Mouse (Mus musculus) lung, postnatal 0 days (tissue): ENCODE data around the gene Pcnx2. TPM values are rescaled to one million over a fixed set of nuclear protein-coding genes. Genes with fewer than 3 reads are reported as not detected.

Source experiments
- ATAC-seq: fragments of 200-750 bp; cut with Nextera tagmentation; 2 replicates; pipeline ENCODE4 v1.8.0; 2017; ENCODE audit warnings: moderate library complexity
- DNase-seq: peaks from one replicate; pipeline ENCODE4 v3.0.0-alpha.2; 2016; ENCODE audit warnings: low spot score
- H3K27ac ChIP-seq: fragments of 300-500 bp; sonication (generic); 2 replicates; pipeline ENCODE4 v1.5.1; 2014; ENCODE audit warnings: antibody characterized with exemption, mild to moderate bottlenecking, low read length, mixed read lengths
- H3K27me3 ChIP-seq: fragments of 300-500 bp; sonication (generic); replicated peaks from 2 replicates; pipeline ENCODE4 v1.6.1; 2014; ENCODE audit warnings: low read length, mixed read lengths; ENCODE audit not compliant: insufficient read depth
- H3K36me3 ChIP-seq: fragments of 300-500 bp; sonication (generic); 2 replicates; pipeline ENCODE4 v1.6.1; 2014; ENCODE audit warnings: low read length, mixed read lengths; ENCODE audit not compliant: insufficient read depth
- H3K4me1 ChIP-seq: fragments of 300-500 bp; sonication (generic); 2 replicates; pipeline ENCODE4 v1.6.1; 2014; ENCODE audit warnings: antibody characterized with exemption, low read depth, low read length, mixed read lengths; ENCODE audit not compliant: insufficient read depth
- H3K4me2 ChIP-seq: fragments of 300-500 bp; sonication (generic); replicated peaks from 2 replicates; pipeline ENCODE4 v1.6.1; 2014; ENCODE audit warnings: low read depth, mild to moderate bottlenecking, low read length, moderate library complexity, mixed read lengths
- H3K4me3 ChIP-seq: fragments of 300-500 bp; sonication (generic); 2 replicates; pipeline ENCODE4 v1.5.1; 2014; ENCODE audit warnings: low read depth, low read length
- H3K9ac ChIP-seq: fragments of 300-500 bp; sonication (generic); replicated peaks from 2 replicates; pipeline ENCODE4 v1.6.1; 2014; ENCODE audit warnings: low read depth, mild to moderate bottlenecking
- H3K9me3 ChIP-seq: fragments of 300-500 bp; sonication (generic); 2 replicates; pipeline ENCODE4 v1.6.1; 2016; ENCODE audit warnings: low read length, mixed read lengths
- CTCF ChIP-seq: IDR thresholded peaks from 2 replicates; pipeline ENCODE4 v1.5.1; 2016; ENCODE audit warnings: antibody characterized with exemption, mild to moderate bottlenecking
- EP300 ChIP-seq: IDR thresholded peaks from 2 replicates; pipeline ENCODE4 v1.6.1; 2016; ENCODE audit warnings: antibody characterized with exemption, mild to moderate bottlenecking, control low read depth
- WGBS: fragments of 180-500 bp; shearing (Covaris S2); extraction: QIAGEN DNeasy Blood & Tissue Kit; methylation state at CpG from one replicate; pipeline ENCODE4 v1.1.7; 2014; 5-methylcytosine and 5-hydroxymethylcytosine counted together
- polyA plus RNA-seq: library from polyadenylated mRNA; unstranded; fragments of >200 nt; fragmentation: Nextera tagmentation; extraction: Ambion mirVana; gene quantifications from 2 replicates; pipeline ENCODE4 v1.2.1, GENCODE M21; 2015

Gene Pcnx2
- polyA plus RNA-seq, 1 experiment from 2014 or later = 0.18 TPM

DNA sequence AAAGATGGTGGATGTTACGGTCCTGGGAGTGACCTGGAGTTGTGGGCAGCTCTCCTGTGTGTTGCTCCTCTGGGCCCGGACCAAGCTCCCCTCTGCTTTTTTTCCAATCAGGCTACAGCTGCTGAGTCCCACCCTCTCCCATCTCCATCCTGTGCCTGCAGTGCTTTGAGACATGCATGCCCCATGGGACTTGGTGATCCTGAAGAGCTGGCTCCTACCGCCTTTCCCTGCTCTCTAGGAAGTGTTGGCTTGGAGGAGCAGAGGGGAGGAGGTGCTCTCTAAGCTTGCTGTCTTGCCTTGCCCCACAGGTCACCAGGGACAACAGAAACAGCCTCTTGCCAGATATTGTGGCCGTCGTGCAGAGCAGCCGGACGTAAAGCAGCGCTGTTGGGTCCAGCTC lies 150.7 kb downstream of the Pcnx2 start:
- Histone ChIP-seq H3K4me2 (no peak overlapping the region), H3K9me3 (no peaks in the 10 kb centered on the region), H3K27ac (no peak overlapping the region), H3K27me3 (no peaks in the 10 kb centered on the region), H3K4me1 (no peaks in the 10 kb centered on the region), H3K36me3 (no peaks in the 10 kb centered on the region; the same call in 1 of the 2 replicates), H3K9ac (no peak overlapping the region), H3K4me3 (no peak overlapping the region)
- no peak for ATAC-seq
- DNase-seq = no peak
- 61% methylated on average over 8 of the region's 8 CpGs for WGBS
- no peak for TF ChIP-seq CTCF
- no peak for TF ChIP-seq EP300

- H3K27me3 ChIP-seq = no peaks in the 10 kb centered on the region
- TF ChIP-seq CTCF (no peak), EP300 (no peak)
- DNase-seq (no peak), ATAC-seq (no peak)
- no peak overlapping the region for H3K4me3 ChIP-seq
- no peak overlapping the region for H3K4me2 ChIP-seq
- peaks cover 7% of the 10 kb centered on the region; the same call in 1 of the 2 replicates for H3K4me1 ChIP-seq
- 89% methylated on average over 10 of the region's 10 CpGs for WGBS
- no peak overlapping the region for H3K9ac ChIP-seq
- H3K27ac ChIP-seq = no peak overlapping the region
- H3K9me3 ChIP-seq = no peaks in the 10 kb centered on the region
- H3K36me3 ChIP-seq = no peaks in the 10 kb centered on the region; the same call in 1 of the 2 replicates
Measured at GRCm38 (mm10) chr8:125744914-125745576, 153.1 kb downstream of the Pcnx2 start.

DNA sequence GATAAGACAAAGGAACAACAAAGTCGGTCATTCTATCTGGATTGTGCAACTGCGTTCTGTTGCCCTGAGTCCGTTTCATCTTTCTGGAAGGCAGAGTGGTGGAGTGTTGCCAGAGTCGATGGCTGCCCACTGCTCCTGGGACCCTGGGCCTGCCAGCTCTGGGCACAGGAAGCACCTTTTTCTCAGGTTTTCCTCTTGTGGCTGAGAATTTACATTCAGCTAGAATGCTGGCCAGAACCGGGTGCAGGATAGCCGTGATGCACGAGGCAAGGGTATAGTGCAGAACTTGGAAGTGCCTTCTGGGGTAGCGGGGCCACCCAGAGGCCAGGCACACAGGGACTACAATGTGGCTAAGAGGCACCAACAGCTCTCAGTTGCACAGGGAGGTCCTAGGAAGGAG lies 155.7 kb downstream of the Pcnx2 start:
- 40% methylated on average over 8 of the region's 8 CpGs for WGBS
- DNase-seq = no peak
- Histone ChIP-seq H3K27me3 (no peaks in the 10 kb centered on the region), H3K36me3 (no peaks in the 10 kb centered on the region; the same call in 1 of the 2 replicates), H3K4me1 (peaks cover 7% of the 10 kb centered on the region; the same call in 1 of the 2 replicates), H3K27ac (no peak overlapping the region), H3K9me3 (no peaks in the 10 kb centered on the region), H3K9ac (no peak overlapping the region), H3K4me3 (no peak overlapping the region), H3K4me2 (no peak overlapping the region)
- no peak for ATAC-seq
- TF ChIP-seq CTCF = no peak
- no peak for TF ChIP-seq EP300

DNA sequence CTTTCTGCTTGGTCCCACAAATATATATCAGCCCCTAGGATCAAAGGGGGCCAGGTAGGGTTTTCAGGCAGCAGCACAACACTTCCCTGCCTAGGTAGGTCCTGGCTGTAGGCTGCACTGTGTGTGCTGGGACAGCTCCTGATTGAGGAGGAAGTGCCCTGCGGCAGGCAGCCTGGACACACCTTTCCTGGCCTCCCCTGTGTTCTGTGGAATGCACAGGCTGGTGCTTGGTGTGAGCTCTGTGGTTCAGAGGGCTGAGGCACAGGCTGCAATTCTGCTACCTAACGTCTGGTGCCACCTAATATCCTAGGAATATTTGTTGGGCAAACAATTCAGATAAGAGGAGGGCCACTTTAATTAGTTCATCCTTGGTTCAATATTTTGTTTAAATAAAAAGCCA lies 156.3 kb downstream of the Pcnx2 start:
- Histone ChIP-seq H3K27me3 (no peaks in the 10 kb centered on the region), H3K4me2 (no peak overlapping the region), H3K9me3 (no peaks in the 10 kb centered on the region), H3K4me3 (no peak overlapping the region), H3K9ac (no peak overlapping the region), H3K27ac (peak overlapping the region; percentile 54), H3K36me3 (no peaks in the 10 kb centered on the region; the same call in 1 of the 2 replicates), H3K4me1 (peaks cover 7% of the 10 kb centered on the region; the same call in 1 of the 2 replicates)
- DNase-seq (peak; percentile 75), ATAC-seq (peak; percentile 90)
- WGBS = 25% methylated on average over 2 of the region's 2 CpGs
- TF ChIP-seq EP300 (no peak), CTCF (peak; percentile 17; the same call in 1 of the 2 replicates)

DNA sequence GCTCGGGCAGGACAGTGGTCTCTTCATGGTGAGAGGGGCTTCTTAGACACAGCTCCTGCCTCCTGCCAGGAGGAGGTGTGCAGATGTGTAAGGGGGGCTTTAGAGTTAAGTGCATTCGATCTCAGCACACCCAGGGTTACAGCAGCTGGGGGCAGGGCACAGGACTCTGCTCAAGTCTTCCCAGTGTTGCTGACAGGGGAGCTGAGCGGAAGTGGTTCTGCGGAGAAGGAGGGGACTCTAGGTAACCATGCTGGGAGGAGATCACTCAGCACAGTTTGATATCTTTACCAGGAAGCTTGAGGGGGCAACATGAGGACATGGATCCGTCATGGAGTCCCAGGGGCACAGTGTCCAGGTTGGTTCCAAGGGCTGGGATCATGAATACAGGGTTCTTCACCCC lies 156.7 kb downstream of the Pcnx2 start:
- no peak for DNase-seq
- no peaks in the 10 kb centered on the region for H3K36me3 ChIP-seq
- TF ChIP-seq EP300 = no peak
- TF ChIP-seq CTCF = no peak
- H3K27me3 ChIP-seq = no peaks in the 10 kb centered on the region
- peak overlapping the region; percentile 54; the same call in 1 of the 2 replicates for H3K27ac ChIP-seq
- H3K9me3 ChIP-seq = no peaks in the 10 kb centered on the region
- ATAC-seq = peak; percentile 31; the same call in 1 of the 2 replicates
- H3K9ac ChIP-seq = no peak overlapping the region
- H3K4me3 ChIP-seq = no peak overlapping the region
- 53% methylated on average over 5 of the region's 5 CpGs for WGBS
- H3K4me1 ChIP-seq = peaks cover 7% of the 10 kb centered on the region; the same call in 1 of the 2 replicates
- no peak overlapping the region for H3K4me2 ChIP-seq

GRCm38 (mm10) chr8:125740655-125741054 lies 157.5 kb downstream of the Pcnx2 start:
- Histone ChIP-seq H3K27me3 (no peaks in the 10 kb centered on the region), H3K4me1 (peaks cover 7% of the 10 kb centered on the region; the same call in 1 of the 2 replicates), H3K9ac (no peak overlapping the region), H3K4me3 (no peak overlapping the region), H3K36me3 (no peaks in the 10 kb centered on the region), H3K9me3 (no peaks in the 10 kb centered on the region), H3K27ac (no peak overlapping the region), H3K4me2 (no peak overlapping the region)
- TF ChIP-seq EP300 = no peak
- no peak for TF ChIP-seq CTCF
- no peak for ATAC-seq
- 80% methylated on average over 10 of the region's 10 CpGs for WGBS
- no peak for DNase-seq
